Mouse (Mus musculus): ENCODE results near the gene Itgb6. TPM values are rescaled to one million over a fixed set of nuclear protein-coding genes. Genes with fewer than 3 reads are reported as not detected.

Gene Itgb6
- polyA plus RNA-seq, 1 experiment from 2014 or later: not detected

- 64% methylated on average over 3 of the region's 3 CpGs for WGBS
- ATAC-seq (ENCODE audit: low FRiP score): no peak
- no peak overlapping the region for H3K4me3 ChIP-seq (replicated peaks; ENCODE audit: low read length)
These were observed 79.0 kb downstream of the Itgb6 start for GRCm38 (mm10) chr2:60643406-60643805.

GRCm38 (mm10) chr2:60642606-60643005 lies 79.8 kb downstream of the Itgb6 start:
- Histone ChIP-seq H3K9me3 (ENCODE audit: control insufficient read depth, low read length) (no peaks in the 10 kb centered on the region), H3K4me3 (replicated peaks; ENCODE audit: low read length) (no peak overlapping the region), H3K9ac (no peak overlapping the region), H3K27me3 (ENCODE audit: control insufficient read depth, insufficient read depth, low read length) (no peaks in the 10 kb centered on the region), H3K4me2 (replicated peaks) (no peak overlapping the region), H3K27ac (no peak overlapping the region), H3K4me1 (replicated peaks; ENCODE audit: control insufficient read depth, insufficient read depth, low read length) (no peaks in the 10 kb centered on the region), H3K36me3 (replicated peaks; ENCODE audit: control insufficient read depth, insufficient read depth) (no peaks in the 10 kb centered on the region)
- WGBS: 85% methylated on average over 7 of the region's 7 CpGs
- no peak for DNase-seq (ENCODE audit: low spot score)
- ATAC-seq (ENCODE audit: low FRiP score): no peak

More at GRCm38 (mm10) chr2:60643406-60643805, 79.0 kb downstream of the Itgb6 start:
- Histone ChIP-seq H3K27me3 (ENCODE audit: control insufficient read depth, insufficient read depth, low read length) (no peaks in the 10 kb centered on the region), H3K9ac (no peak overlapping the region), H3K36me3 (replicated peaks; ENCODE audit: control insufficient read depth, insufficient read depth) (no peaks in the 10 kb centered on the region), H3K4me1 (replicated peaks; ENCODE audit: control insufficient read depth, insufficient read depth, low read length) (no peaks in the 10 kb centered on the region), H3K9me3 (ENCODE audit: control insufficient read depth, low read length) (no peaks in the 10 kb centered on the region), H3K4me2 (replicated peaks) (no peak overlapping the region), H3K27ac (no peak overlapping the region)
- DNase-seq (ENCODE audit: low spot score): no peak

GRCm38 (mm10) chr2:60640342-60640672 lies 82.1 kb downstream of the Itgb6 start:
- H3K27ac ChIP-seq: no peak overlapping the region

GRCm38 (mm10) chr2:60639617-60640341 lies 82.7 kb downstream of the Itgb6 start:
- no peaks in the 10 kb centered on the region for H3K36me3 ChIP-seq (replicated peaks; ENCODE audit: control insufficient read depth, insufficient read depth)
- no peak overlapping the region for H3K4me2 ChIP-seq (replicated peaks)
- no peak for ATAC-seq (ENCODE audit: low FRiP score)
- peaks cover 15% of the 10 kb centered on the region for H3K4me1 ChIP-seq (replicated peaks; ENCODE audit: control insufficient read depth, insufficient read depth, low read length)
- H3K27me3 ChIP-seq (ENCODE audit: control insufficient read depth, insufficient read depth, low read length): no peaks in the 10 kb centered on the region
- H3K9ac ChIP-seq: no peak overlapping the region
- H3K9me3 ChIP-seq (ENCODE audit: control insufficient read depth, low read length): no peaks in the 10 kb centered on the region
- 72% methylated on average over 10 of the region's 10 CpGs for WGBS
- H3K4me3 ChIP-seq (replicated peaks; ENCODE audit: low read length): no peak overlapping the region
- H3K27ac ChIP-seq: no peak overlapping the region
- DNase-seq (ENCODE audit: low spot score): no peak

More at GRCm38 (mm10) chr2:60640342-60640672, 82.1 kb downstream of the Itgb6 start:
- H3K27me3 ChIP-seq (ENCODE audit: control insufficient read depth, insufficient read depth, low read length): no peaks in the 10 kb centered on the region
- H3K9me3 ChIP-seq (ENCODE audit: control insufficient read depth, low read length): no peaks in the 10 kb centered on the region
- no peak overlapping the region for H3K4me3 ChIP-seq (replicated peaks; ENCODE audit: low read length)
- H3K4me1 ChIP-seq (replicated peaks; ENCODE audit: control insufficient read depth, insufficient read depth, low read length): peaks cover 15% of the 10 kb centered on the region
- DNase-seq (ENCODE audit: low spot score): no peak
- no peak overlapping the region for H3K9ac ChIP-seq
- no peak for ATAC-seq (ENCODE audit: low FRiP score)
- no peak overlapping the region for H3K4me2 ChIP-seq (replicated peaks)
- WGBS: 50% methylated on average over 7 of the region's 7 CpGs
- H3K36me3 ChIP-seq (replicated peaks; ENCODE audit: control insufficient read depth, insufficient read depth): no peaks in the 10 kb centered on the region

GRCm38 (mm10) chr2:60636910-60637761 lies 85.3 kb downstream of the Itgb6 start:
- no peak overlapping the region for H3K27ac ChIP-seq
- no peaks in the 10 kb centered on the region for H3K36me3 ChIP-seq (replicated peaks; ENCODE audit: control insufficient read depth, insufficient read depth)
- no peak overlapping the region for H3K4me3 ChIP-seq (replicated peaks; ENCODE audit: low read length)
- DNase-seq (ENCODE audit: low spot score): no peak
- no peak overlapping the region for H3K4me2 ChIP-seq (replicated peaks)
- ATAC-seq (ENCODE audit: low FRiP score): 0 out of 2 replicates have a peak, but pooled peaks have one; percentile 21
- H3K9me3 ChIP-seq (ENCODE audit: control insufficient read depth, low read length): no peaks in the 10 kb centered on the region
- no peak overlapping the region for H3K9ac ChIP-seq
- no peaks in the 10 kb centered on the region for H3K27me3 ChIP-seq (ENCODE audit: control insufficient read depth, insufficient read depth, low read length)
- peaks cover 15% of the 10 kb centered on the region for H3K4me1 ChIP-seq (replicated peaks; ENCODE audit: control insufficient read depth, insufficient read depth, low read length)
- 65% methylated on average over 20 of the region's 20 CpGs for WGBS

- no peak overlapping the region for H3K4me2 ChIP-seq (replicated peaks)
- H3K36me3 ChIP-seq (replicated peaks; ENCODE audit: control insufficient read depth, insufficient read depth): no peaks in the 10 kb centered on the region
- no peaks in the 10 kb centered on the region for H3K27me3 ChIP-seq (ENCODE audit: control insufficient read depth, insufficient read depth, low read length)
- H3K4me1 ChIP-seq (replicated peaks; ENCODE audit: control insufficient read depth, insufficient read depth, low read length): peaks cover 15% of the 10 kb centered on the region
- DNase-seq (ENCODE audit: low spot score) (no peak), ATAC-seq (ENCODE audit: low FRiP score) (0 out of 2 replicates have a peak, but pooled peaks have one; percentile 59)
- no peak overlapping the region for H3K27ac ChIP-seq
- no peaks in the 10 kb centered on the region for H3K9me3 ChIP-seq (ENCODE audit: control insufficient read depth, low read length)
- 57% methylated on average over 3 of the region's 3 CpGs for WGBS
- H3K9ac ChIP-seq: no peak overlapping the region
- no peak overlapping the region for H3K4me3 ChIP-seq (replicated peaks; ENCODE audit: low read length)
These were observed 86.0 kb downstream of the Itgb6 start for GRCm38 (mm10) chr2:60636481-60636880.

- H3K9ac ChIP-seq: no peak overlapping the region
- ATAC-seq (ENCODE audit: low FRiP score) (no peak), DNase-seq (ENCODE audit: low spot score) (no peak)
- H3K4me1 ChIP-seq (replicated peaks; ENCODE audit: control insufficient read depth, insufficient read depth, low read length): peaks cover 15% of the 10 kb centered on the region
- H3K27ac ChIP-seq: no peak overlapping the region; the same call in 1 of the 2 replicates
- H3K4me2 ChIP-seq (replicated peaks): no peak overlapping the region
- no peaks in the 10 kb centered on the region for H3K9me3 ChIP-seq (ENCODE audit: control insufficient read depth, low read length)
- no peaks in the 10 kb centered on the region for H3K27me3 ChIP-seq (ENCODE audit: control insufficient read depth, insufficient read depth, low read length)
- H3K36me3 ChIP-seq (replicated peaks; ENCODE audit: control insufficient read depth, insufficient read depth): no peaks in the 10 kb centered on the region
- no peak overlapping the region for H3K4me3 ChIP-seq (replicated peaks; ENCODE audit: low read length)
- 71% methylated on average over 6 of the region's 6 CpGs for WGBS
These were observed 86.4 kb downstream of the Itgb6 start for GRCm38 (mm10) chr2:60636038-60636437.

GRCm38 (mm10) chr2:60632791-60633190 lies 89.7 kb downstream of the Itgb6 start:
- Histone ChIP-seq H3K9me3 (ENCODE audit: control insufficient read depth, low read length) (no peaks in the 10 kb centered on the region), H3K36me3 (replicated peaks; ENCODE audit: control insufficient read depth, insufficient read depth) (no peaks in the 10 kb centered on the region), H3K4me3 (replicated peaks; ENCODE audit: low read length) (no peak overlapping the region), H3K27ac (no peak overlapping the region), H3K9ac (no peak overlapping the region), H3K4me2 (replicated peaks) (no peak overlapping the region), H3K4me1 (replicated peaks; ENCODE audit: control insufficient read depth, insufficient read depth, low read length) (peaks cover 15% of the 10 kb centered on the region), H3K27me3 (ENCODE audit: control insufficient read depth, insufficient read depth, low read length) (no peaks in the 10 kb centered on the region)
- 95% methylated on average over 2 of the region's 2 CpGs for WGBS
- ATAC-seq (ENCODE audit: low FRiP score): no peak
- DNase-seq (ENCODE audit: low spot score): no peak

GRCm38 (mm10) chr2:60630304-60630703 lies 92.1 kb downstream of the Itgb6 start:
- H3K9ac ChIP-seq: no peak overlapping the region
- no peaks in the 10 kb centered on the region for H3K36me3 ChIP-seq (replicated peaks; ENCODE audit: control insufficient read depth, insufficient read depth)
- peak; percentile 51; the same call in 1 of the 2 replicates for ATAC-seq (ENCODE audit: low FRiP score)
- no peak overlapping the region for H3K4me3 ChIP-seq (replicated peaks; ENCODE audit: low read length)
- H3K4me2 ChIP-seq (replicated peaks): no peak overlapping the region
- H3K4me1 ChIP-seq (replicated peaks; ENCODE audit: control insufficient read depth, insufficient read depth, low read length): no peaks in the 10 kb centered on the region
- no peak overlapping the region; the same call in 1 of the 2 replicates for H3K27ac ChIP-seq
- no peaks in the 10 kb centered on the region for H3K9me3 ChIP-seq (ENCODE audit: control insufficient read depth, low read length)
- 62% methylated on average over 2 of the region's 2 CpGs for WGBS
- no peak for DNase-seq (ENCODE audit: low spot score)
- H3K27me3 ChIP-seq (ENCODE audit: control insufficient read depth, insufficient read depth, low read length): no peaks in the 10 kb centered on the region

Data from hindbrain, embryonic 14.5 days (tissue).